Mouse (Mus musculus) bone marrow, adult 2 months (tissue): ENCODE results near the gene Pkd1l3.

ENCODE experiments used
- CTCF ChIP-seq: fragments of 200-500 bp; IDR thresholded peaks from 2 replicates; pipeline ENCODE4 v1.5.1; 2011; ENCODE audit warnings: low read length, control low read depth; ENCODE audit not compliant: control insufficient read depth, insufficient read depth
- POLR2A ChIP-seq: fragments of 200-500 bp; IDR thresholded peaks from 2 replicates; pipeline ENCODE4 v1.6.1; 2011; ENCODE audit warnings: low read depth, mild to moderate bottlenecking, control low read depth, low read length, borderline replicate concordance; ENCODE audit not compliant: control insufficient read depth

DNA sequence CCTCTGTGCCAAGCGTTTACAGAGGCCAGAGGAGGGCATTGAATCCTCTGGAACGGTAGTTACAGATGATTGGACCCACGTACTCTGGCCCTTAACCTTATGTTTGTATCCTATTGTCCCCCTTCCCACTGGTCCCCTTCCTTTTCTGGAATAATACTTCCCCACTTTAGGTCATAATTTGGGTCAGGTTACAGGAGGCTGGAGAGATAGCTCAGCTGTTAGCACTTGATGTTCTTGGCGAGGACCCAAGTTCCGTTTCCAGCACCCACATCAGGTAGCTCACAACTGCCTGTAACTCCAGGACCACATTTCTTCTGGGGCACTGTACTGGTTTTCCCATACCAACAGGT is 5.2 kb upstream of the Pkd1l3 start:
- no peak for TF ChIP-seq CTCF
- no peak for TF ChIP-seq POLR2A
